5 mouse cellular contexts compared by ENCODE assay signal in genomic region chr15:19622367-19622766, GRCm38 (mm10).
DNase-seq lines count a peak whose midpoint lies in the region; TF ChIP-seq lines count a peak whose summit lies in the region.
"Not testable (repeated sequence)": the region's sequence is repeated elsewhere in the genome, so short reads cannot be mapped to it uniquely, and the experiment has no call there.

No protein-coding gene starts in this region.

- not testable (repeated sequence) for TF ChIP-seq EP300 in MEL (IDR thresholded peaks at IDR 0.05; ENCODE audit: low read depth in 1 of 2, low read length in 2 of 2)

- not testable (repeated sequence) for H3K79me2 ChIP-seq in MEL (ENCODE audit: control insufficient read depth, insufficient read depth, low read length, poor library complexity)

- not testable (repeated sequence) for H3K4me1 ChIP-seq in MEL (ENCODE audit: control insufficient read depth in 1 of 2, insufficient read depth in 2 of 2, low read length in 2 of 2)

- not testable (repeated sequence) for TF ChIP-seq RAD21 in MEL (IDR thresholded peaks at IDR 0.05; ENCODE audit: low read depth, low read length)

- DNase-seq in ES-CJ7 (ENCODE audit: low read depth, low spot score) (peak; percentile 3), MEL (ENCODE audit: low read depth, low spot score) (peak; percentile 27), ZHBTc4 (ENCODE audit: low read depth, low spot score) (peak; percentile 4)
- peak; percentile 47 for DNase-seq in urinary bladder, postnatal 14 days (ENCODE audit: low spot score)
- DNase-seq in urinary bladder, postnatal 36 days (ENCODE audit: low spot score in 2 of 2), result peak; percentile 6 to 15

- H3K36me3 ChIP-seq in MEL (ENCODE audit: control insufficient read depth in 1 of 2, insufficient read depth in 2 of 2, low read length in 2 of 2), result not testable (repeated sequence)

- not testable (repeated sequence) for TF ChIP-seq POLR2A in MEL (IDR thresholded peaks at IDR 0.05; ENCODE audit: control insufficient read depth in 1 of 2, insufficient read depth in 1 of 2, low read depth in 1 of 2, low read length in 2 of 2, poor library complexity in 1 of 2)

- TF ChIP-seq CTCF in MEL (IDR thresholded peaks at IDR 0.05 in 2 of 3, conservative IDR thresholded peaks at IDR 0.05 in 1 of 3; ENCODE audit: control insufficient read depth in 1 of 3, insufficient read depth in 1 of 3, low read depth in 2 of 3, low read length in 3 of 3, poor library complexity in 1 of 3, severe bottlenecking in 1 of 3), result not testable (repeated sequence)

- not testable (repeated sequence) for H3K27me3 ChIP-seq in MEL (ENCODE audit: control insufficient read depth in 1 of 2, insufficient read depth in 2 of 2, low read length in 2 of 2)

- H3K27ac ChIP-seq in MEL (ENCODE audit: control insufficient read depth, low read depth, low read length), result not testable (repeated sequence)

- not testable (repeated sequence) for H3K9ac ChIP-seq in MEL (ENCODE audit: control insufficient read depth, low read depth, low read length, poor library complexity, severe bottlenecking)

- not testable (repeated sequence) for H3K4me3 ChIP-seq in MEL (ENCODE audit: control insufficient read depth in 1 of 2, insufficient read depth in 1 of 2, low read depth in 2 of 2, low read length in 2 of 2)

- not testable (repeated sequence) for H3K9me3 ChIP-seq in MEL (replicated peaks; ENCODE audit: insufficient read depth, low read length)
